Mouse (Mus musculus) ovary, postnatal 36 days (tissue): ENCODE results near the gene Syde1.
"Not testable (repeated sequence)": the region's sequence is repeated elsewhere in the genome, so short reads cannot be mapped to it uniquely, and the experiment has no call there.

Experiments
- DNase-seq: peaks from one replicate; pipeline ENCODE4 v3.0.0; 2022; ENCODE audit warnings: low spot score, mixed read lengths

The Syde1 gene

GRCm38 (mm10) chr10:78591406-78592328, at the start of gene Syde1:
Gene Syde1 (minus strand): TSS chr10:78591964.
- peak; percentile 60 for DNase-seq

DNA sequence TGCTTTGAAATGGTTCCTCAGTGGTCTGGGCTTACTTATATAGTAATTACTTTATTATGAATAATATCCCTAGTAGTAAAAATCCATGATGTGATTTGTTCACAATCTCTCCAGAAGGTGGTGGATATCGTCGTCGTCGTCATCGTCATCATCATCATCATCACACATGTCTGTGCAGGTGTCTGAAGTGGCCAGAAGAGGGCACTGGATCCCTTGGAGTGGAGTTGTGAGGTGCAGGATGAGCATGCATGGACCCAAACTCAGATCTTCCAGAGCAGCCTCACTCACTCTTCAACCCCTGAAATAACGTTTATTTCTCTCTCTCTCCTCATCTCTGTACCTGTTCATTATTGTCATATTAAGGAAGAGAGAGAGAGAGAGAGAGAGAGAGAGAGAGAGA, 40.5 kb upstream of the Syde1 start:
- DNase-seq, result peak; percentile 20

DNA sequence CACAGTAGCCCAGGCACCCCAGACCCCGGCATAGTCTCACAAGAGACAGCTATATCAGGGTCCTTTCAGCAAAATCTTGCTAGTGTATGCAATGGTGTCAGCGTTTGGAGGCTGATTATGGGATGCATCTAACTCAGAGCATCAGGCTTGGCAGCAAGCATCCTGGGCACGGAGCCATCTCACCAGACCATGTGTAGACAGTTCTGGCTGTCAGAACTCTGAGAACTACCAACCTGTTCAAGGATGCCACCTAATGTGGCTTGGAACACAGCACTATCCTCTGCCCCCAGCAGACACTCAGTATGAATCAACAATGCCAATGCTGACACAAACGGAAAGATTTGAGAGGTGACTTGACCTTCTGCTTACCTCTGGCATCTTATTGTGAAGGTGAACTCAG, 38.4 kb upstream of the Syde1 start:
- DNase-seq, result no peak

DNA sequence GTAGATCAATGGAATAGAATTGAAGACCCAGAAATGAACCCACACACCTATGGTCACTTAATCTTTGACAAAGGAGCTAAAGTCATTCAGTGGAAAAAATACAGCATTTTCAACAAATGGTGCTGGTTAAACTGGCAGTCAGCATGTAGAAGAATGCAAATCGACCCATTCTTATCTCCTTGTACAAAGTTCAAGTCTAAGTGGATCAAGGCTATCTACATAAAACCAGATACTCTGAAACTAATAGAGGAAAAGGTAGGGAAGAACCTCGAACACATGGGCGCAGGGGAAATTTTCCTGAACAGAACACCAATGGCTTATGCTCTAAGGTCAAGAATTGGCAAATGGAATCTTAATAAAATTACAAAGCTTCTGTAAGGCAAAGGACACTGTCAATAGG, 31.4 kb upstream of the Syde1 start:
- DNase-seq, result not testable (repeated sequence)

GRCm38 (mm10) chr10:78617974-78618373, 26.2 kb upstream of the Syde1 start, which contains the start of gene Olfr1357:
Gene Olfr1357 (minus strand): TSS chr10:78618074.
- no peak for DNase-seq

GRCm38 (mm10) chr10:78607602-78608001, 15.8 kb upstream of the Syde1 start:
- DNase-seq, result no peak

- DNase-seq, result peak; percentile 28
Measured at GRCm38 (mm10) chr10:78605080-78605479, 13.3 kb upstream of the Syde1 start.

DNA sequence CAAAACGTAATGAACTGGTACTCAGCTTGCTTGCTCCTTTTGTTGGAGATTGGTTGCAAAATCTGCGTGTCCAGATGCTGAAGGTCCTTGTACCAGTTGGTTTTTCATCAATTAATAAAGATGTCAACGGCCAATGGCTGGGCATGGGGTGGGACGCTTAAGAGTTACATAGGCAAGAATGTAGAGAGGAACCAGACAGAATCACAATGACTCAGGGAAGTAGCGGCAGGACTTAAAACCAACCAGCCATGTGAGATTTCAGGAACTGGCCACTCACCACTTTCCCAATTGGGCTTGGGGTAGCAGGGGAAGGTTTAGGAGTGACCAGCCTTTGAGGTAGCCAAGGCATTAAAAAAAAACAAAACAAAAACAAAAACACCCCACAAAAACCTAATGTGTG, 8.1 kb upstream of the Syde1 start:
- no peak for DNase-seq

DNA sequence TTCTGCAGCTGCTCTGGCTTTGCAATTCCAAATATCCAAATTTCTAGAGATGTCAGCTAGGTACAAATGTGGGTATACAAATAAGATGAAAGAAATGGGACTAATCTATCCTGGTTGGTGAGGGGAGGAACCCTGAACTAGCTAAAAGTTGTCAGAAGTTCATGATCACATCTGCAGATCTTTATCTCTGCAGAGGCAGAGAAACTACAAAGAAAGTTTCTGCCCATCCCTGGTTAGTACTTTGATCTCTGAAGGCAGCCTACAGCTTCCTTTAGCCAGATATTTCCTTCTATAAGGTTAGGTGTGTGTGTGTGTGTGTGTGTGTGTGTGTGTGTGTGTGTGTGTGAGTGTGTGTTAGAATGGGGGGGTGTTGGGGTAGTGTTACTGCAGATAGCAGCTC, 2.8 kb upstream of the Syde1 start:
- DNase-seq, result no peak

- no peak for DNase-seq
Measured at GRCm38 (mm10) chr10:78594157-78594556, 2.4 kb upstream of the Syde1 start.

DNA sequence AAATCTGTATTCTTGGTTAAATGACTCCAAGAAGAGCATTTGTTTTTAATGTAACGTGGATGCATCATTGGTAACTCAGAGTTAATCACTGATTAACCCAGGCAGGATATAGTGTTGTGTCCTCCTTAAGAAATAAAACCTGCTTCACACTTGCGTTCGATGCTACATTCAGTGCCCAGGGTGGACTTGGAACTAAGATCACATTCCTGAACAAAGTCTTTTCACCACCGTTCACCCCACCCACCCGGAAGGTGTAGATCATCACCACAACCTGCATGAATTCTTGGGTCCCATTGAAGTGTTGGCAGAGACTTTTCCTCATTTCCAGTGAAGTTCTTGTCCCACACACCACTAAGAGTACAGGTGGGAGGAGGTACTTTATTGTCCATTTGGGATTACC, 2.0 kb upstream of the Syde1 start:
- no peak for DNase-seq

GRCm38 (mm10) chr10:78592856-78593379, 1.2 kb upstream of the Syde1 start:
- DNase-seq, result no peak

GRCm38 (mm10) chr10:78590744-78591143, 1.0 kb downstream of the Syde1 start:
- DNase-seq, result no peak

DNA sequence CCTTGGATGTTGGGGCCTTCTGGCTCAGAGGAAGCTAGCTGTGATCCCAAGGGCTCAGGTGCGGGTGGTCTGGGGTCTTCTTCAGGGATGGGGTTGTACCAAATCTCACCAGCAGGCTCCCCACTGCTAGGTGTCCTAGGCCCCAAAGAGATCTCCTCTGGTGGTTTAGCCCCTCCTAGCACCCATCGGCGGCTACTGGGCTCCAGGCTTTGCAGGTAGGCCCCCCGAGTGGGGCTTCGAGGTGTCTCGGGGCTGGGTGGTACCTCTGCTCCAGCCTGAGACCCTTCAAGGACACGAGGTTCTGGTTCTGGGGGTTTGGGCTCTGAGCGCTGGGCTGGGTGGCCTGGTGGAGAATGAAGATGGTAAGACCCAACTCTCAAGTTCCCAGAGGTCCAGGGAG, 1.9 kb downstream of the Syde1 start:
- DNase-seq, result no peak

- no peak for DNase-seq
Measured at GRCm38 (mm10) chr10:78589291-78589690, 2.5 kb downstream of the Syde1 start.

DNA sequence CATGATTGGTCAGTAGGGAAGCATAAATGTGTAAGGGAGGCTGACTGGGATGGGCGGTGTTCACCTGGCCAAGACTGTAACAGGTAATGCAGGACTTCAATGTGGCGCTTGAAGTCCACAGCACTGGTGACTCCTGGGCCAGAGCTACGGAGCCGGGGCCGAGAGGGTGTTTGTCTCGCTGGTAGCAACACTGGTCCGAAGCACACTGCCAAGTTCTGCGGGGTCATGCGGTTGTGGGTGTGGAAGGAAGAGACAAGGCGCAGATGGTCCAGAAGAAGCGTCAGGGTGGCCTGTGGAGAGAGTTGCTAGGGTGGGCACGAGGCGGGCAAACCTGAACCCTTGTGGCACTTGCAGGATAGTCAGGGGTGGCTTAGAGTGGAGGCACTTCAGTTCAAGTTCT, 5.7 kb downstream of the Syde1 start:
- DNase-seq, result no peak

- DNase-seq, result no peak
Measured at GRCm38 (mm10) chr10:78585606-78586005, 6.2 kb downstream of the Syde1 start.

DNA sequence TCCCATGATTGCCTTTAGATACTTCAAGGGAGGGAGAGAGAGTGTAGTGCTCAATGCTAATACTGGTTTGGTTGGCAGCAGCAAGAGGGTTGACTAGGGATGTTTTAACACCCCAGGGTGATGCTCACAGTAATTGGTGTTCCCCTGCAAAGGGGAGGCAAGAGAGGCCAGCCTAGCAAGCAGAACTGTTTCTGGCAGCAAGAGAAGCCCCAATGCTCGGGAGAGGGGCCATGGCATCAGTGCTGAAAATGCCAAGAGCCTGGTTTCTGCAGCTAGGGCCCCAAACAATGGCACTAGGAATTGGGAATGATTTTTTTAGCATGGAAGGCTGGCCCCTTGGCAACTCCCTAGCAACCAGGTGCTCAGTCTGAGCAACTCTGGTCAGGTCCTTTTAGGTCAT, 6.8 kb downstream of the Syde1 start:
- DNase-seq, result no peak

DNA sequence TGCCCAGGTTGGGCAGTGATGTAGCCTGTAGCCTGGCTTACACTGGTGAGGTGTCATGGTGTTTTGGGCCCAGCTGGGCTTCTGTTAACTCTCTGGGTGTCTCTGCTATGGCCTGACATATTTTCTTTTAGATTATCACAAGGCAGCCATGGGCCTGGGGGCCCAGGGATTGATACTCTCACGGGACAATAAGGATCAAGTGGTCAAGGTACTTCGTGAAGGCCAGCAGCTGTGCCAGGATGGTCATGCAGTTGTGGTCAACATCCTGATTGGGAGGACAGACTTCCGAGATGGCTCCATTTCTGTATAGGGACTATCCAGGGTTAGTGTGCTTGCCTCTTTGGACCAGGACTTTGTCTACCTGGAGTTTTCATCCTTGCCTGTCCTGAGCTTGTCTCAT, 7.8 kb downstream of the Syde1 start:
- no peak for DNase-seq

DNA sequence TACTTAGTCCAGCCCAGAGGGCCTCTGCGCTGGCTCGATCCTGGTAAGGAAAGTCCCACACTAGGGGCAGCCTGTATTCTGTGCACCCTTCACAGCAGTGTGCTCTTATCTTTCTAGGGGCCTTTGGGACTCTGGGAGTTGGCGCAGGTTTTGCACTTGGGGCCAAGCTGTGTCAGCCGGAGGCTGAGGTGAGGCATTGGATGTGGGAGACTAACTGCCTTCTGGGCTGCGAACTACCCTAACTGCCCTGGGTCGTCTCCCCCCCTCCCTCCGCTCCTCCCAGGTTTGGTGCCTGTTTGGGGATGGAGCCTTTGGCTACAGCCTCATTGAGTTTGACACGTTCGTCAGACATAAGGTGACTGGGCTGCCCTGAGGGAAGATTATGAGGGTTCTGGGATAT, 8.4 kb downstream of the Syde1 start:
- no peak for DNase-seq

DNA sequence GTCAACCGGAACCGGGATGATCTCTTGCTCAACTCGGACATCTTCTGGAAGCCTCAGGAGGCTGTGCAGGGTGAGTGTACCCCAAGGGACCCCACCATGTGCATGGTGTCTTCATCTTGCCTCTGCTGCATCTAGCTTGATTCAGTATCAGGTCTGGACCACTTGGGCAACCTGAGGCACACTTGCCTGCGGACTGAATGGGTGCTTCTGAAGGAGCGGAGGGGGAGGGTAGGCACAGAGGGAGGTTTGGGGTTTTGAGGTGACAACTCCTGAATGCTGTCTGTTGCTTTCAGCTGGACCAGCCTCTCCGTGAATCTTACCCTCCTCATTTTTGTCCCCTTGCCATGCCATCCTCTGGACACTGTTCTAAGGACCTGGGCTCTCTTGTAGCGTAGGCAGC, 10.6 kb downstream of the Syde1 start:
- no peak for DNase-seq

DNA sequence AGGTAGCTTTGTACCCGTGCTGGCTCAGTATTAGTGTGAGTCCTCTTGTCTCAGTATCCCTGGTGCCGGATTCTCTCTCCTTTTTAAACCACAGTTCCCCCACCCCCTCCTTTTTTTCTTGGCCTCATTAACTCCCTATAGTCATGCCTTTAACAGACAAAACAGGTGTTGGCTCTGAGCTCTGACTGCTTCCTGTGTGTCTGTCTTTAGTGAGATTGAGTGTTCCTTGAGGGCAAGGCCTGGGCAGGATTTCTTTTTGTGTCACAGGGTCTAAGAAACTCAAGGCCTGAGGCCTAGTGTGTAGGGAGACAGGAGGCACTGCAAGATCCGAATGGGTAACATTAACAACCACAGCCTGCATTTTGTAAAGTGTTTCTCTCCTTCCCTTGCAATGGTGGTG, 13.6 kb downstream of the Syde1 start:
- DNase-seq, result no peak

DNA sequence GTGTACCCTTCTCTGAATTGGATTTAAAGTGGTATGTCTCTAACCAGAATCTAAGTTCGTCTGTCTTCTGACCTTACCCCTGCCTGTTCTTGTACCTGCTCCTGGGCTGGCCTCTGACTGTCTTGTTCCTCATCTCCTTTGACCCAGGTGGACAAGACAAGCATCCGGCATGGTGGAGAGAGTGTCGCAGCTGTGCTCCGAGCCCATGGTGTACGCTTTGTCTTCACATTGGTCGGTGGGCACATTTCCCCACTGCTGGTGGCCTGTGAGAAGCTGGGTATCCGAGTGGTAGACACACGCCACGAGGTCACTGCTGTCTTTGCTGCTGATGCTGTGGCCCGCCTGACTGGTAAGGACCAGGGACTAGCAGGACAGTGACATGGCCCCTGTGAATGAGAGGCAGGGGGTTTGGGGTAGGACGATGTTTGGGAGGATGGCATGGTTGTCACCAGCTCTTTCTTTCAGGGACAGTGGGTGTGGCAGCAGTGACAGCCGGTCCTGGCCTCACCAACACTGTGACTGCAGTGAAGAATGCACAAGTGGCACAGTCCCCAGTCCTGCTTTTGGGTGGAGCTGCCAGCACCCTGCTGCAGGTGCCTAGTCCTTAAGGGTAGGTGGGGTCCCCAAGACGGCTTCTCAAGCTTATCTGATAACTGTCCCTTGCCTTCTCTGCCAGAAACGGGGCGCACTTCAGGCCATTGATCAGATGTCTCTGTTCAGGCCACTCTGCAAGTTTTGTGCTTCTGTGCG, 15.2 kb downstream of the Syde1 start:
- no peak for DNase-seq
